Mouse (Mus musculus) liver, embryonic 12.5 days (tissue): ENCODE results near the gene Insl3. TPM values are rescaled to one million over a fixed set of nuclear protein-coding genes. Genes with fewer than 3 reads are reported as not detected.
A peak's percentile ranks its signal among the peaks of the same experiment; 100 is the strongest.
"Not testable (repeated sequence)": the region's sequence is repeated elsewhere in the genome, so short reads cannot be mapped to it uniquely, and the experiment has no call there.

Experiments
- ATAC-seq: fragments of 200-750 bp; cut with Nextera tagmentation; 2 replicates; pipeline ENCODE4 v1.8.0; 2017; ENCODE audit warnings: moderate number of reproducible peaks, mild to moderate bottlenecking, moderate library complexity
- H3K27ac ChIP-seq: fragments of 300-500 bp; sonication (generic); 2 replicates; pipeline ENCODE4 v1.5.1; 2016; ENCODE audit warnings: mild to moderate bottlenecking
- H3K27me3 ChIP-seq: fragments of 300-500 bp; sonication (generic); replicated peaks from 2 replicates; pipeline ENCODE4 v1.6.1; 2016; ENCODE audit warnings: mild to moderate bottlenecking, moderate library complexity
- H3K36me3 ChIP-seq: fragments of 300-500 bp; sonication (generic); 2 replicates; pipeline ENCODE4 v1.6.1; 2016; ENCODE audit warnings: mild to moderate bottlenecking, moderate library complexity
- H3K4me1 ChIP-seq: fragments of 300-500 bp; sonication (generic); 2 replicates; pipeline ENCODE4 v1.6.1; 2016
- H3K4me2 ChIP-seq: fragments of 300-500 bp; sonication (generic); 2 replicates; pipeline ENCODE4 v1.6.1; 2016; ENCODE audit warnings: mild to moderate bottlenecking, moderate library complexity
- H3K4me3 ChIP-seq: fragments of 300-500 bp; sonication (generic); 2 replicates; pipeline ENCODE4 v1.5.1; 2016; ENCODE audit warnings: mild to moderate bottlenecking, moderate library complexity
- H3K9ac ChIP-seq: fragments of 300-500 bp; sonication (generic); 2 replicates; pipeline ENCODE4 v1.6.1; 2016; ENCODE audit warnings: mild to moderate bottlenecking, moderate library complexity
- H3K9me3 ChIP-seq: fragments of 300-500 bp; sonication (generic); replicated peaks from 2 replicates; pipeline ENCODE4 v1.6.1; 2016; ENCODE audit warnings: mild to moderate bottlenecking, moderate library complexity
- WGBS: fragments of 180-500 bp; shearing (Covaris S2); methylation state at CpG from one replicate; pipeline ENCODE4 v1.1.7; 2016; ENCODE audit not compliant: insufficient replicate concordance; 5-methylcytosine and 5-hydroxymethylcytosine counted together
- polyA plus RNA-seq: library from polyadenylated mRNA; unstranded; fragments of >200 nt; fragmentation: Nextera tagmentation; extraction: Ambion mirVana; gene quantifications from 2 replicates; pipeline ENCODE4 v1.2.1, GENCODE M21; 2016

The Insl3 gene
- polyA plus RNA-seq, 1 experiment from 2014 or later = 1.5 TPM

GRCm38 (mm10) chr8:71693166-71694041, 4.4 kb downstream of the Insl3 start:
- H3K4me2 ChIP-seq = peak overlapping the region; percentile 23; the same call in 1 of the 2 replicates
- H3K9ac ChIP-seq = no peak overlapping the region
- H3K27ac ChIP-seq = no peak overlapping the region
- WGBS = 10% methylated on average over 68 of the region's 68 CpGs
- H3K9me3 ChIP-seq = no peaks in the 10 kb centered on the region
- no peak for ATAC-seq
- no peaks in the 10 kb centered on the region for H3K36me3 ChIP-seq
- peaks cover 96% of the 10 kb centered on the region for H3K27me3 ChIP-seq
- H3K4me3 ChIP-seq = peak overlapping the region; percentile 10
- H3K4me1 ChIP-seq = peaks cover 11% of the 10 kb centered on the region

GRCm38 (mm10) chr8:71695456-71695855, 6.4 kb downstream of the Insl3 start:
- H3K36me3 ChIP-seq, ATAC-seq, H3K27ac ChIP-seq, H3K9ac ChIP-seq, H3K4me3 ChIP-seq, H3K9me3 ChIP-seq, H3K4me2 ChIP-seq: not testable (repeated sequence)
- peaks cover 96% of the 10 kb centered on the region for H3K27me3 ChIP-seq
- 50% methylated on average over 12 of the region's 12 CpGs for WGBS
- H3K4me1 ChIP-seq = peaks cover 18% of the 10 kb centered on the region

DNA sequence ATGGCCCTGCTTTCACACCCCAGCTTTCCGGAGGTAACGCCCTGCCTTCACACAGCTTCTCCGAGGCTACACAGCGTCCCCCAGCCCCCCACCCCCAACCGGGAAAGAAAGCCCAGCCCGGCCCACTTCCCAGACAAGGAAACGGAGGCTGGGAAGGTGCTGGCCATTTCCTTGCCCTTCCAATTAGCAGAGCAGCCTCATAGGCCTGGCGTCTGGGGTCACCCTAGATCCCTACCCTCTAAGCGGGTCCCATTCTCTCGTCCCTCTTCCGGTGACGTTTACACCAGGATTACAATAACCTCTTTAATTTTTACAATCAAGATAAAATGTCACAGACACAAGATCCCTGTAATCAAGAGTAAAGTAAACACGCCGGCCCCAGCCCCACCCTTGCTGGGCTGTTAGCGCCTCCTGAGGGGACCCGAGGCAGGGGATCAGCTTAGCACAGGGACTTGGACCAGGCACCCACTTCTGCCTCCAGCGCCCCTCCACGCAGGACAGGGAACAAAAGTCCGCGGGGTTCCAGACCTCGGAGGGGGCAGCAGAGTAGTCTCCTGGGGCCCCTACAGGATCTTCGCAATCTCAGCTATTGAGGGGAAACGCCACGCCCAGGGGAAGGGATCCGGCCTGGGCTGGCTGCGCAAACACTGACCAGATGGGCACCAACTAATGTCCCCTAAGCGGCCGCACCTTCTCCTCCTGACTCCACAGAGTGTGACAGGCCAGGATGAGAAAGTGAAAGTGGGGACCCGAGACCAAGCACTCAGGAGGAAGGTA, 11.7 kb downstream of the Insl3 start:
- Histone ChIP-seq H3K27ac (no peak overlapping the region), H3K27me3 (peaks cover 91% of the 10 kb centered on the region), H3K4me1 (peaks cover 46% of the 10 kb centered on the region), H3K36me3 (no peaks in the 10 kb centered on the region), H3K4me2 (peak overlapping the region; percentile 75), H3K9me3 (no peaks in the 10 kb centered on the region), H3K9ac (peak overlapping the region; percentile 33; the same call in 1 of the 2 replicates), H3K4me3 (peak overlapping the region; percentile 54)
- 11% methylated on average over 29 of the region's 29 CpGs for WGBS
- ATAC-seq = no peak

DNA sequence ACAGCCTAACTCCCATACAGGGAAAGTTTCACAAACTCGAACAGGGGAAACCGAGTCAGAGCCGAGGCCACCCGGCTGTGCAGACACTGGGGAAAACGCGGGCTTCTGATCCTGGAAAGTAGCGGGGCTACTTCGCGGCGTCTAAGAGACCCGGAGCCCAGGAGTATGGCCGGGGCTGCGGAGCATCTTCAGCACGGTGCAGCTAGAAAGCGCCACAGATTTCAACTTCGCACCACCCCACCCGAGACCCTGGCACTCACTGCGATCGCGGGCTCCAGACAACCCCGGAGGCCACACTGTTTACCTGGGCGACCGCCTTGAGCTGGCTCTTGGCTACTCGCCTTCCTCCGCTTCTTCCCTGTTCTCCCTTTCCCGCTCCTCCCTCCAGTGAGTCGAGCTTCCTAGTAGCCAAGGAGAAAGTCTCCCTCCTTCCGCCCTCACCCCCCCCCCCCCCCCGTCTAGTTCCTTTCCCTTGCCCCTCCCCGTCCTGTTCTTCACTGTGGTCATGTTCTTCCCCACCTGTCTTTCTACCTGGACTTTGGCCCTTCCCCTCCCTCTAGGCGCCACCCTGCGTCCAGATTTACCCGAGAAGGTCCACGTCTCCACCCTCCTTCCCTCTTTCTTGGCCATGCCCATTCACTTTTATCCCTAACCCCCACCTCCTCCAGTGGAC, 12.5 kb downstream of the Insl3 start, which contains the start of gene B3gnt3:
B3gnt3 (minus strand) TSS at position 376 of the 673 bp plus-strand sequence.
- H3K9me3 ChIP-seq = no peaks in the 10 kb centered on the region
- 13% methylated on average over 32 of the region's 34 CpGs for WGBS
- H3K4me3 ChIP-seq = peak within 1 kb of the TSS; percentile 54
- peak within 1 kb of the TSS; percentile 65 for H3K9ac ChIP-seq
- H3K4me2 ChIP-seq = peak within 1 kb of the TSS; percentile 75
- peaks cover 46% of the 10 kb centered on the region for H3K4me1 ChIP-seq
- ATAC-seq = no peak
- no peaks in the 10 kb centered on the region for H3K36me3 ChIP-seq
- H3K27ac ChIP-seq = peak within 1 kb of the TSS; percentile 86
- peaks cover 86% of the 10 kb centered on the region for H3K27me3 ChIP-seq

GRCm38 (mm10) chr8:71702087-71702432, 13.0 kb downstream of the Insl3 start:
- peak; percentile 28; the same call in 1 of the 2 replicates for ATAC-seq
- Histone ChIP-seq H3K4me1 (peaks cover 46% of the 10 kb centered on the region), H3K27ac (peak overlapping the region; percentile 86), H3K9me3 (no peaks in the 10 kb centered on the region), H3K4me3 (peak overlapping the region; percentile 54), H3K27me3 (peaks cover 86% of the 10 kb centered on the region), H3K36me3 (no peaks in the 10 kb centered on the region), H3K9ac (peak overlapping the region; percentile 65), H3K4me2 (peak overlapping the region; percentile 75)
- WGBS = 7% methylated on average over 4 of the region's 4 CpGs

GRCm38 (mm10) chr8:71702923-71703322, 13.9 kb downstream of the Insl3 start:
- peak; percentile 96 for ATAC-seq
- peak overlapping the region; percentile 75 for H3K4me2 ChIP-seq
- 29% methylated on average over 3 of the region's 3 CpGs for WGBS
- H3K4me1 ChIP-seq = peaks cover 46% of the 10 kb centered on the region
- H3K9ac ChIP-seq = peak overlapping the region; percentile 65
- peaks cover 85% of the 10 kb centered on the region for H3K27me3 ChIP-seq
- peak overlapping the region; percentile 54 for H3K4me3 ChIP-seq
- no peaks in the 10 kb centered on the region for H3K9me3 ChIP-seq
- no peaks in the 10 kb centered on the region for H3K36me3 ChIP-seq
- H3K27ac ChIP-seq = peak overlapping the region; percentile 86

DNA sequence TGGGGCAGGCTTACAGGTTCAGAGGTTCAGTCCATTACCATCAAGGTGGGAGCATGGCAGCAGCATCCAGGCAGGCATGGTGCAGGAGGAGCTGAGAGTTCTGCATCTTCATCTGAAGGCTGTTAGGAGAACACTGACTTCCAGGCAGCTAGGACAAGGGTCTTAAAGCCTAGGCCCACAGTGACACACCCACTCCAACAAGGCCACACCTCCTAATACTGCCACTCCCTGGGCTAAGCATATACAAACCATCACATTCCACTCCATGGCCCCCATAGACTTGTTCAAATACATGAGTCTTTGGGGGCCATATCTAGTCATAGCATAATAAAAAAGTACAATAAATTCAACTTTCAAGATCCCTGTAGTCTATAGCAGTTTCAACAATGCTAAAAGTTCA, 14.4 kb downstream of the Insl3 start:
- not testable (repeated sequence) for H3K9me3 ChIP-seq, H3K36me3 ChIP-seq
- H3K9ac ChIP-seq = peak overlapping the region; percentile 65
- peak overlapping the region; percentile 86 for H3K27ac ChIP-seq
- peak overlapping the region; percentile 75 for H3K4me2 ChIP-seq
- peak overlapping the region; percentile 54 for H3K4me3 ChIP-seq
- peak; percentile 78 for ATAC-seq
- peaks cover 85% of the 10 kb centered on the region for H3K27me3 ChIP-seq
- peaks cover 46% of the 10 kb centered on the region for H3K4me1 ChIP-seq

GRCm38 (mm10) chr8:71707874-71708273, 18.9 kb downstream of the Insl3 start:
- Histone ChIP-seq H3K4me2 (no peak overlapping the region), H3K4me3 (no peak overlapping the region), H3K27ac (no peak overlapping the region), H3K4me1 (peaks cover 27% of the 10 kb centered on the region), H3K9me3 (no peaks in the 10 kb centered on the region), H3K9ac (no peak overlapping the region), H3K27me3 (peaks cover 67% of the 10 kb centered on the region), H3K36me3 (peaks cover 10% of the 10 kb centered on the region; the same call in 1 of the 2 replicates)
- WGBS = 24% methylated on average over 8 of the region's 8 CpGs
- ATAC-seq = no peak

DNA sequence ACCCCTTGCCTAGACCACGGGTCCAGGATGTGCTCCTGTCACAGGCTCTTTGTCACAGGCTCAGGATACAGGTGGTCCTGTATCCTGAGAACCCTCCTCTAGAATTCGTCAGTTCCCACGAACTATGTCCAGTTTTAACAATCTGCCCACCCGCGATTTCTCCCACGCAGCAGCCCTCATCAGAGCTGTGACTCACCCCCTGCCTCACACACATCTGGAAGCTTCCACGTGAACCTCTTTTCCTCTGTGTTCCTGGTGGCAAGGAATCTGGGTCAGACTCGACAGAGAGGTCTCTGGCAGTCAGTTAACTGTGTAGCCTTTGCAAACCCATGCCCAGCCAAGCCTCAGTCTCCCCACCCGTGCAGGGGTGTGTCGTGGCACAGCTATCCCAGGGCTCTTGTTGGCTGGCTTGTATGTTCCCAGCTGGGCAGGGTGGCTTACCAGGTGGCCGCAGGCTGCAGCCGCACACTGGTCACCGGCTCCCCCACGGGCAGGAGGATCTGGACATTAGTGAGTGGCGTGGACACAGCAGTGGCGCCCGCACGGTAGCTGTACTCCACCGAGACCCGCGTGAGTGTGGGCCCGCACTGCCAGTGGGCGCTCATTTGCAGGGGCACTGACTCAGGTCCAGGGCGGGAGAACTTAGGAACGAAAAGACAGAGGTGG, 20.3 kb downstream of the Insl3 start:
- H3K9me3 ChIP-seq = no peaks in the 10 kb centered on the region
- no peak overlapping the region for H3K9ac ChIP-seq
- H3K4me1 ChIP-seq = peaks cover 13% of the 10 kb centered on the region
- H3K36me3 ChIP-seq = peaks cover 10% of the 10 kb centered on the region; the same call in 1 of the 2 replicates
- peaks cover 55% of the 10 kb centered on the region for H3K27me3 ChIP-seq
- peak overlapping the region; percentile 12; the same call in 1 of the 2 replicates for H3K4me3 ChIP-seq
- H3K4me2 ChIP-seq = peak overlapping the region; percentile 51
- ATAC-seq = peak; percentile 31
- no peak overlapping the region for H3K27ac ChIP-seq
- WGBS = 45% methylated on average over 25 of the region's 25 CpGs

GRCm38 (mm10) chr8:71709800-71710446, 20.9 kb downstream of the Insl3 start:
- Histone ChIP-seq H3K36me3 (peaks cover 10% of the 10 kb centered on the region; the same call in 1 of the 2 replicates), H3K4me1 (peaks cover 12% of the 10 kb centered on the region), H3K27me3 (peaks cover 52% of the 10 kb centered on the region), H3K9ac (no peak overlapping the region), H3K9me3 (no peaks in the 10 kb centered on the region), H3K27ac (no peak overlapping the region), H3K4me3 (peak overlapping the region; percentile 12; the same call in 1 of the 2 replicates), H3K4me2 (peak overlapping the region; percentile 51)
- ATAC-seq = peak; percentile 66
- WGBS = 24% methylated on average over 25 of the region's 25 CpGs

DNA sequence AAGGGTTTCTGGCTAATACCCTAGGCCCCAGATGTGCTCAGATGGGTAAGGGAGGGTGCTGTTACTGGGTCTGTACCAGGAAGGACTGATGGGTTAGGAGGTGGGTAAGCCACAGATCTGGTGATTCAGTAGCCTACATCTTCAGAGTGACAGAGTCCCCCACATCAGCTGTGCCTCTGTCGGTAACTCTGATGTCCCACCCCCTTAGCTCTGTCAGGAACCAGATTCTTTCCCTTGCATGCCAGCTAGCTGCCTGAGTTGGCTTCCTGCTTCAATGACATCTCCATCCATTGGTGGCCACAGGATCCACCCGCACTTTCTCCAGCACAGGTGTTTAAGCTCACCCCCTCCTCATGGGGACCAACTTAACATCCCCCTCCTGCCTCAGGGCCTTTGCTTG, 22.6 kb downstream of the Insl3 start:
- no peak for ATAC-seq
- no peak overlapping the region for H3K27ac ChIP-seq
- no peaks in the 10 kb centered on the region for H3K9me3 ChIP-seq
- H3K36me3 ChIP-seq = peaks cover 14% of the 10 kb centered on the region; the same call in 1 of the 2 replicates
- peaks cover 15% of the 10 kb centered on the region for H3K4me1 ChIP-seq
- H3K4me2 ChIP-seq = no peak overlapping the region
- 66% methylated on average over 2 of the region's 2 CpGs for WGBS
- H3K4me3 ChIP-seq = no peak overlapping the region
- no peak overlapping the region for H3K9ac ChIP-seq
- peaks cover 50% of the 10 kb centered on the region for H3K27me3 ChIP-seq
